In genomic region chr15:100076362-100076761, GRCm38 (mm10) we compare ENCODE assay signal across 17 mouse cellular contexts. TPM values are rescaled to one million over a fixed set of nuclear protein-coding genes. Genes with fewer than 3 reads are reported as not detected.
DNase-seq lines count a peak whose midpoint lies in the region; ATAC-seq and TF ChIP-seq lines count a peak whose summit lies in the region.
"Had no signal": no experiment of that assay in that cellular context is flagged by ENCODE, and none has a peak within 500 bp of the region (broad histone marks: within the 10 kb centered on the region; RNA-seq: fewer than 3 reads in every experiment).

No protein-coding gene starts in this region.

- H3K4me2 ChIP-seq in liver, postnatal 0 days (ENCODE audit: low read depth, low read length): no peak overlapping the region
- H3K4me2 ChIP-seq: forebrain, embryonic 13.5 days; hindbrain, embryonic 13.5 days had no signal

- TF ChIP-seq POLR2A in liver, adult 2 months (IDR thresholded peaks at IDR 0.05; ENCODE audit: extremely low read depth, insufficient read depth, low read length): no peak
- no peak for TF ChIP-seq POLR2A in cortical plate, adult 2 months (IDR thresholded peaks at IDR 0.05; ENCODE audit: extremely low read depth, insufficient read depth, low read length)

- H3K36me3 ChIP-seq in heart, embryonic 10.5 days: no peaks in the 10 kb centered on the region
- no peaks in the 10 kb centered on the region for H3K36me3 ChIP-seq in liver, adult 2 months (ENCODE audit: control insufficient read depth, insufficient read depth, low read length)
- no peaks in the 10 kb centered on the region for H3K36me3 ChIP-seq in liver, postnatal 0 days (replicated peaks; ENCODE audit: insufficient read depth, low read length)
- H3K36me3 ChIP-seq: hindbrain, embryonic 13.5 days had no signal

- WGBS in heart, embryonic 10.5 days: 83% methylated on average over 4 of the region's 4 CpGs
- WGBS in liver, adult 2 months: 69% methylated on average over 4 of the region's 4 CpGs
- WGBS in liver, postnatal 0 days (ENCODE audit: insufficient replicate concordance): 68% methylated on average over 4 of the region's 4 CpGs

- no peak overlapping the region for H3K9ac ChIP-seq in liver, adult 2 months (ENCODE audit: low read depth, low read length)
- H3K9ac ChIP-seq in liver, postnatal 0 days (replicated peaks): no peak overlapping the region
- H3K9ac ChIP-seq: forebrain, embryonic 13.5 days; hindbrain, embryonic 13.5 days had no signal

- peaks cover 53% of the 10 kb centered on the region for H3K4me1 ChIP-seq in heart, embryonic 10.5 days
- peaks cover 17% of the 10 kb centered on the region for H3K4me1 ChIP-seq in liver, adult 2 months (ENCODE audit: control insufficient read depth, insufficient read depth, low read length)
- H3K4me1 ChIP-seq in cortical plate, adult 2 months (ENCODE audit: control insufficient read depth, insufficient read depth, low read length): peaks cover 13% of the 10 kb centered on the region
- H3K4me1 ChIP-seq in liver, postnatal 0 days (ENCODE audit: insufficient read depth): peaks cover 47% of the 10 kb centered on the region

- H3K4me3 ChIP-seq in heart, embryonic 10.5 days: no peak overlapping the region
- no peak overlapping the region for H3K4me3 ChIP-seq in liver, adult 2 months (ENCODE audit: insufficient read depth, low read depth, low read length)
- H3K4me3 ChIP-seq in cortical plate, adult 2 months (ENCODE audit: insufficient read depth, low read length): no peak overlapping the region
- no peak overlapping the region for H3K4me3 ChIP-seq in liver, postnatal 0 days (ENCODE audit: low read depth, low read length)
- H3K4me3 ChIP-seq: forebrain, embryonic 13.5 days; hindbrain, embryonic 13.5 days had no signal

- DNase-seq in heart, embryonic 10.5 days (ENCODE audit: low spot score): no peak
- DNase-seq in heart, adult 18-20 months: no peak
- no peak for DNase-seq in liver, adult 2 months (ENCODE audit: extremely low read depth, low read depth, low spot score)
- no peak for DNase-seq in liver
- DNase-seq in liver, postnatal 0 days: no peak
- no peak for DNase-seq in adrenal gland, postnatal 25 days
- DNase-seq: cerebellum, adult 11-12 months; kidney, adult 18-20 months; kidney, postnatal 14 days; layer of hippocampus, adult 9-11 months; lung, adult 18-20 months; right cerebral cortex, adult 18-20 months had no signal

- peaks cover 14% of the 10 kb centered on the region; the same call in 1 of the 2 replicates for H3K79me2 ChIP-seq in liver, adult 2 months (ENCODE audit: control insufficient read depth, insufficient read depth, low read length)

- TF ChIP-seq CTCF in liver, adult 2 months (IDR thresholded peaks at IDR 0.05; ENCODE audit: low read depth, low read length): no peak
- TF ChIP-seq CTCF in cortical plate, adult 2 months (IDR thresholded peaks at IDR 0.05; ENCODE audit: extremely low read depth, insufficient read depth, low read length): 0 out of 2 replicates have a peak, but pooled peaks have one; percentile 5
- no peak for TF ChIP-seq CTCF in liver, postnatal 0 days (IDR thresholded peaks at IDR 0.05; ENCODE audit: low read depth)

- peak overlapping the region; percentile 30; the same call in 1 of the 2 replicates for H3K27ac ChIP-seq in heart, embryonic 10.5 days
- peak overlapping the region; percentile 20; the same call in 1 of the 2 replicates for H3K27ac ChIP-seq in liver, adult 2 months (replicated peaks; ENCODE audit: insufficient read depth, low read depth, low read length)
- no peak overlapping the region for H3K27ac ChIP-seq in cortical plate, adult 2 months (ENCODE audit: insufficient read depth, low read length)
- H3K27ac ChIP-seq in liver, postnatal 0 days (ENCODE audit: low read depth): peak overlapping the region; percentile 25; the same call in 1 of the 2 replicates
- H3K27ac ChIP-seq: forebrain, embryonic 13.5 days; hindbrain, embryonic 13.5 days; macrophage had no signal

- peak; percentile 37 for ATAC-seq in liver, postnatal 0 days
- ATAC-seq in megakaryocyte, adult 5-6 weeks (ENCODE audit: poor library complexity, severe bottlenecking): no peak
- ATAC-seq: forebrain, embryonic 13.5 days had no signal

- TF ChIP-seq EP300 in liver, postnatal 0 days (IDR thresholded peaks at IDR 0.05; ENCODE audit: low read depth): no peak

- no peaks in the 10 kb centered on the region for H3K9me3 ChIP-seq in heart, embryonic 10.5 days
- no peaks in the 10 kb centered on the region for H3K9me3 ChIP-seq in liver, postnatal 0 days (ENCODE audit: low read length)
- H3K9me3 ChIP-seq: forebrain, embryonic 13.5 days; hindbrain, embryonic 13.5 days had no signal

- H3K27me3 ChIP-seq in heart, embryonic 10.5 days (ENCODE audit: insufficient read depth, poor library complexity, severe bottlenecking): no peaks in the 10 kb centered on the region
- no peaks in the 10 kb centered on the region for H3K27me3 ChIP-seq in liver, adult 2 months (ENCODE audit: control insufficient read depth, insufficient read depth, low read length)
- no peaks in the 10 kb centered on the region for H3K27me3 ChIP-seq in liver, postnatal 0 days (ENCODE audit: insufficient read depth, low read length)
- H3K27me3 ChIP-seq: forebrain, embryonic 13.5 days; hindbrain, embryonic 13.5 days had no signal

RNA-seq across cellular contexts. Expression of gene Dip2b, which starts 37.9 kb away (rescaled TPM):
- 12.2 and 14.0 TPM in 2 replicates for polyA plus RNA-seq in heart, embryonic 10.5 days (2016; fragmentation: Nextera tagmentation; extraction: Ambion mirVana)
- total RNA-seq in heart, adult 18-20 months (2021): 10 to 100 TPM; 19.4 to 20.2 TPM
- 3.1 and 5.3 TPM in 2 replicates for total RNA-seq in liver, adult 2 months (2014; rRNA removed)
- polyA plus RNA-seq in liver, adult 2 months (2012; rRNA removed): 2.0 TPM in 2 replicates
- 35.3 and 35.9 TPM in 2 replicates for polyA plus RNA-seq in cortical plate, adult 2 months (2012; rRNA removed)
- polyA plus RNA-seq in liver, postnatal 0 days (2015; fragmentation: Nextera tagmentation; extraction: Ambion mirVana): 2.1 and 2.3 TPM in 2 replicates
- total RNA-seq in adrenal gland, postnatal 25 days (2021): 17.9 and 19.9 TPM in 2 replicates
- total RNA-seq in megakaryocyte, adult 5-6 weeks (2015): 17.2 and 17.6 TPM in 2 replicates
- 13.5 and 14.4 TPM in 2 replicates for total RNA-seq in megakaryocyte, adult 5-6 weeks (2017)
